Mouse (Mus musculus) CH12.LX (cell line): ENCODE measurements around the gene Pex3.

Source experiments
- CTCF ChIP-seq, 2 experiments: IDR thresholded peaks in 1 of 2; conservative IDR thresholded peaks in 1 of 2; 2 replicates each; pipeline ENCODE4 v1.5.1; 2011 to 2012; ENCODE audit warnings: low read depth in 2 of 2, low read length in 2 of 2, improper control_type of control experiment in 1 of 2, inconsistent platforms in 1 of 2, mild to moderate bottlenecking in 1 of 2, moderate library complexity in 1 of 2
- KAT2A ChIP-seq: IDR thresholded peaks from 2 replicates; pipeline ENCODE4 v1.6.1; 2012; ENCODE audit warnings: low read length, improper control_type of control experiment, inconsistent platforms; ENCODE audit not compliant: insufficient replicate concordance
- POLR2A ChIP-seq: IDR thresholded peaks from 2 replicates; pipeline ENCODE4 v1.6.1; 2011; ENCODE audit warnings: low read depth, mild to moderate bottlenecking, improper control_type of control experiment, low read length

DNA sequence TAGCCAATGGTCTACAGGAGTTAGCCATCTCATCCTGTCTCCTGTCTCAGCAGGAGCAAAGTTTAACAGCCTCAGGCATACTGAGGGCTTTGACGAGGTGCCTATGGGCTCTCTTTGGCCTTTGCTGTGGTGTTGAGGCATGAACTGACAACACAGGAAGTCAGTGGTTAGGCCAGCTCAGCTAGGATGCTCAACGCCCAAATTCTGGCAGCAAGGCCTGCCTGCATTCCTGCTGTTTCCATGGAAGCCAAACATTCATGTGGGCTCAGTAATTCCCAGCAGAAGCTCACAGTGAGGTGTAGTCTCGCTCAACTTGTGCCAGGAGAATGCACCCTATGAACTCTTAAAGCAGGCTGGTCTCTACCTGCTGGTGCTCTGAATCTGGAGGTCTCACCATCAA lies 43.1 kb upstream of the Pex3 start:
- TF ChIP-seq CTCF (conservative IDR thresholded peaks at IDR 0.05 in 1 of 2, IDR thresholded peaks at IDR 0.05 in 1 of 2; ENCODE audit: low read depth in 2 of 2, low read length in 2 of 2) (no peak), KAT2A (no peak), POLR2A (no peak)
